Mouse (Mus musculus) MN1 (cell line): ENCODE data around the gene Lsr.
"Not testable (repeated sequence)": the region's sequence is repeated elsewhere in the genome, so short reads cannot be mapped to it uniquely, and the experiment has no call there.

Source experiments
- DNase-seq: peaks from one replicate; pipeline ENCODE4 v3.0.0-alpha.2; 2016; ENCODE audit warnings: low spot score

Gene Lsr

GRCm38 (mm10) chr7:30962862-30963261, 10.4 kb downstream of the Lsr start:
- no peak for DNase-seq

- no peak for DNase-seq
These were observed 13.4 kb downstream of the Lsr start for GRCm38 (mm10) chr7:30959786-30960349.

GRCm38 (mm10) chr7:30958866-30959487, 14.3 kb downstream of the Lsr start:
- DNase-seq: no peak

GRCm38 (mm10) chr7:30958109-30958865, 15.0 kb downstream of the Lsr start:
- no peak for DNase-seq

GRCm38 (mm10) chr7:30957367-30957783, 15.9 kb downstream of the Lsr start:
- DNase-seq: peak; percentile 90

- peak; percentile 84 for DNase-seq
These were observed 16.4 kb downstream of the Lsr start, which contains the start of gene Usf2 for GRCm38 (mm10) chr7:30956756-30957366. Gene Usf2, minus strand, starts transcription at chr7:30956803.

- peak; percentile 46 for DNase-seq
These were observed 16.9 kb downstream of the Lsr start for GRCm38 (mm10) chr7:30956357-30956751.

- DNase-seq: peak; percentile 91
These were observed 17.5 kb downstream of the Lsr start for GRCm38 (mm10) chr7:30955584-30956356.

GRCm38 (mm10) chr7:30954971-30955520, 18.2 kb downstream of the Lsr start:
- DNase-seq: no peak

GRCm38 (mm10) chr7:30954036-30954435, 19.2 kb downstream of the Lsr start:
- peak; percentile 21 for DNase-seq

GRCm38 (mm10) chr7:30953459-30953858, 19.8 kb downstream of the Lsr start:
- no peak for DNase-seq

GRCm38 (mm10) chr7:30952441-30953265, 20.6 kb downstream of the Lsr start:
- no peak for DNase-seq

- DNase-seq: not testable (repeated sequence)
These were observed 23.4 kb downstream of the Lsr start for GRCm38 (mm10) chr7:30949902-30950301.

GRCm38 (mm10) chr7:30945876-30946275, 27.4 kb downstream of the Lsr start:
- DNase-seq: no peak

- DNase-seq: not testable (repeated sequence)
These were observed 27.8 kb downstream of the Lsr start for GRCm38 (mm10) chr7:30945466-30945865.

GRCm38 (mm10) chr7:30944706-30945105, 28.6 kb downstream of the Lsr start:
- not testable (repeated sequence) for DNase-seq

- no peak for DNase-seq
These were observed 29.2 kb downstream of the Lsr start, which contains the start of gene Hamp for GRCm38 (mm10) chr7:30943909-30944635. Gene Hamp, minus strand, starts transcription at chr7:30944032.

GRCm38 (mm10) chr7:30942365-30942764, 30.9 kb downstream of the Lsr start:
- not testable (repeated sequence) for DNase-seq

GRCm38 (mm10) chr7:30940070-30940469, 33.2 kb downstream of the Lsr start:
- DNase-seq: not testable (repeated sequence)
